In genomic region chr7:143461294-143461870, GRCm38 (mm10) we compare ENCODE assay signal across 8 mouse cellular contexts. TPM values are rescaled to one million over a fixed set of nuclear protein-coding genes. Genes with fewer than 3 reads are reported as not detected.
DNase-seq lines count a peak whose midpoint lies in the region; ATAC-seq and TF ChIP-seq lines count a peak whose summit lies in the region.

No protein-coding gene starts in this region.

- TF ChIP-seq EP300 in heart, adult 2 months (IDR thresholded peaks at IDR 0.05; ENCODE audit: insufficient read depth, low read depth, low read length), result no peak

- H3K4me1 ChIP-seq in heart, adult 2 months (ENCODE audit: control insufficient read depth, insufficient read depth, low read length), result no peaks in the 10 kb centered on the region; the same call in 1 of the 2 replicates
- H3K4me1 ChIP-seq in E14TG2a.4 (replicated peaks; ENCODE audit: low read depth, low read length), result peaks cover 53% of the 10 kb centered on the region
- peaks cover 51% of the 10 kb centered on the region for H3K4me1 ChIP-seq in heart, embryonic 15.5 days (replicated peaks)
- peaks cover 48% of the 10 kb centered on the region for H3K4me1 ChIP-seq in liver, embryonic 15.5 days (replicated peaks)

- peaks cover 3% of the 10 kb centered on the region; the same call in 1 of the 2 replicates for H3K9me3 ChIP-seq in E14TG2a.4 (ENCODE audit: low read length)
- no peaks in the 10 kb centered on the region for H3K9me3 ChIP-seq in heart, embryonic 15.5 days (replicated peaks)
- peaks cover 17% of the 10 kb centered on the region; the same call in 1 of the 2 replicates for H3K9me3 ChIP-seq in liver, embryonic 15.5 days (replicated peaks)

- 0 out of 2 replicates have a peak, but pooled peaks cover 2% of the 10 kb centered on the region for H3K27me3 ChIP-seq in heart, adult 2 months (ENCODE audit: control insufficient read depth, insufficient read depth, low read length)
- H3K27me3 ChIP-seq in E14TG2a.4 (ENCODE audit: insufficient read depth, low read length), result peaks cover 94% of the 10 kb centered on the region
- H3K27me3 ChIP-seq in heart, embryonic 15.5 days, result no peaks in the 10 kb centered on the region
- H3K27me3 ChIP-seq in liver, embryonic 15.5 days, result peaks cover 91% of the 10 kb centered on the region

- no peak for TF ChIP-seq CTCF in heart, adult 2 months (IDR thresholded peaks at IDR 0.05)
- TF ChIP-seq CTCF in E14TG2a.4 (conservative IDR thresholded peaks at IDR 0.05; ENCODE audit: low read length), result no peak

- H3K4me2 ChIP-seq in heart, embryonic 15.5 days, result peak overlapping the region; percentile 87
- peak overlapping the region; percentile 68 for H3K4me2 ChIP-seq in liver, embryonic 15.5 days

- TF ChIP-seq POLR2A in heart, adult 2 months (IDR thresholded peaks at IDR 0.05; ENCODE audit: insufficient read depth, low read depth, low read length), result no peak

- H3K4me3 ChIP-seq in heart, adult 2 months, result peak overlapping the region; percentile 28; the same call in 1 of the 2 replicates
- H3K4me3 ChIP-seq in E14TG2a.4 (replicated peaks; ENCODE audit: low read length), result peak overlapping the region; percentile 52
- peak overlapping the region; percentile 62 for H3K4me3 ChIP-seq in heart, embryonic 15.5 days
- peak overlapping the region; percentile 50 for H3K4me3 ChIP-seq in liver, embryonic 15.5 days (replicated peaks)

- peak overlapping the region; percentile 2; the same call in 1 of the 2 replicates for H3K27ac ChIP-seq in heart, adult 2 months
- peak overlapping the region; percentile 64; the same call in 1 of the 2 replicates for H3K27ac ChIP-seq in heart, embryonic 15.5 days
- no peak overlapping the region for H3K27ac ChIP-seq in liver, embryonic 15.5 days (replicated peaks)

- DNase-seq in heart, adult 2 months, result no peak
- no peak for DNase-seq in heart, postnatal 14 days
- no peak for DNase-seq in frontal cortex, adult 2 months (ENCODE audit: extremely low spot score in 1 of 2, low spot score in 1 of 2)
- no peak for DNase-seq in adrenal gland, adult 8-10 months
- DNase-seq in urinary bladder, postnatal 10 days (ENCODE audit: low spot score), result no peak

- peak overlapping the region; percentile 59 for H3K9ac ChIP-seq in heart, adult 2 months (ENCODE audit: low read depth, low read length)
- 0 out of 2 replicates have a peak overlapping the region, but pooled peaks have one; percentile 45 for H3K9ac ChIP-seq in heart, embryonic 15.5 days
- H3K9ac ChIP-seq in liver, embryonic 15.5 days, result no peak overlapping the region

- H3K36me3 ChIP-seq in heart, adult 2 months (ENCODE audit: control insufficient read depth, insufficient read depth, low read length), result no peaks in the 10 kb centered on the region
- no peaks in the 10 kb centered on the region for H3K36me3 ChIP-seq in E14TG2a.4 (ENCODE audit: insufficient read depth, low read length)
- H3K36me3 ChIP-seq in heart, embryonic 15.5 days, result no peaks in the 10 kb centered on the region
- no peaks in the 10 kb centered on the region for H3K36me3 ChIP-seq in liver, embryonic 15.5 days (replicated peaks)

- H3K79me2 ChIP-seq in heart, adult 2 months (replicated peaks; ENCODE audit: control insufficient read depth, insufficient read depth, low read length), result no peaks in the 10 kb centered on the region

- WGBS in heart, adult 2 months, result 36% methylated on average over 15 of the region's 32 CpGs
- 32% methylated on average over 20 of the region's 32 CpGs for WGBS in heart, embryonic 15.5 days
- WGBS in liver, embryonic 15.5 days (ENCODE audit: insufficient replicate concordance), result 36% methylated on average over 15 of the region's 32 CpGs

- peak; percentile 23 for ATAC-seq in heart, embryonic 15.5 days (replicated peaks; ENCODE audit: insufficient number of reproducible peaks, insufficient read depth, low FRiP score, low read depth)
- ATAC-seq in liver, embryonic 15.5 days (ENCODE audit: insufficient read depth), result peak; percentile 17; the same call in 1 of the 2 replicates

- intact Hi-C loops in heart, adult 2 months (cut with DNase I), result loop anchor here (2.0 to 10.0 kb wide), 3 partner anchors 53 to 567 kb away; no protein-coding TSS in a partner anchor
- intact Hi-C loops in heart, postnatal 14 days (cut with DNase I), result loop anchor here (5.0 kb wide), 2 partner anchors 169 to 249 kb away; no protein-coding TSS in a partner anchor

RNA-seq across cellular contexts. Expression of gene Cdkn1c, which starts 0.5 kb away (rescaled TPM):
- 10 to 100 TPM; 33.9 to 42.4 TPM for total RNA-seq in heart, adult 2 months (2021)
- polyA plus RNA-seq in heart, adult 2 months (2012; rRNA removed), result 12.3 and 15.7 TPM in 2 replicates
- 10 to 100 TPM; 37.3 to 52.0 TPM for total RNA-seq in heart, postnatal 14 days (2021)
- 369 and 534 TPM in 2 replicates for polyA plus RNA-seq in heart, embryonic 15.5 days (2015; fragmentation: Nextera tagmentation; extraction: Ambion mirVana)
- 182 and 216 TPM in 2 replicates for polyA plus RNA-seq in liver, embryonic 15.5 days (2015; fragmentation: Nextera tagmentation; extraction: Ambion mirVana)
- polyA plus RNA-seq in frontal cortex, adult 2 months (2012; rRNA removed), result 9.1 and 10.3 TPM in 2 replicates
- total RNA-seq in adrenal gland, adult 8-10 months (2022), result 1,000 to 10,000 TPM in 1 of 4 experiments, 100 to 1,000 TPM in 3; 211 to 1,262 (median 590) TPM

RNA-seq across cellular contexts. Expression of gene Slc22a18, which starts 12.2 kb away (rescaled TPM):
- under 1 TPM; 0.36 to 0.42 TPM for total RNA-seq in heart, adult 2 months (2021)
- 2.3 and 2.5 TPM in 2 replicates for polyA plus RNA-seq in heart, adult 2 months (2012; rRNA removed)
- total RNA-seq in heart, postnatal 14 days (2021), result under 1 TPM; 0.15 to 0.69 TPM
- polyA plus RNA-seq in heart, embryonic 15.5 days (2015; fragmentation: Nextera tagmentation; extraction: Ambion mirVana), result 0.82 and 1.7 TPM in 2 replicates
- 12.9 and 16.3 TPM in 2 replicates for polyA plus RNA-seq in liver, embryonic 15.5 days (2015; fragmentation: Nextera tagmentation; extraction: Ambion mirVana)
- polyA plus RNA-seq in frontal cortex, adult 2 months (2012; rRNA removed), result 0.74 and 1.1 TPM in 2 replicates
- total RNA-seq in adrenal gland, adult 8-10 months (2022), result 1 to 10 TPM; 2.7 to 5.5 (median 3.6) TPM

RNA-seq across cellular contexts. Expression of gene Phlda2, which starts 41.6 kb away (rescaled TPM):
- not detected for total RNA-seq in heart, adult 2 months (2021)
- not detected in 2 replicates for polyA plus RNA-seq in heart, adult 2 months (2012; rRNA removed)
- not detected for total RNA-seq in heart, postnatal 14 days (2021)
- 0.45 and 0.82 TPM in 2 replicates for polyA plus RNA-seq in heart, embryonic 15.5 days (2015; fragmentation: Nextera tagmentation; extraction: Ambion mirVana)
- polyA plus RNA-seq in liver, embryonic 15.5 days (2015; fragmentation: Nextera tagmentation; extraction: Ambion mirVana), result 22.6 and 27.0 TPM in 2 replicates
- 0.86 and 1.3 TPM in 2 replicates for polyA plus RNA-seq in frontal cortex, adult 2 months (2012; rRNA removed)
- total RNA-seq in adrenal gland, adult 8-10 months (2022), result 1 to 10 TPM in 2 of 4 experiments, under 1 TPM in 2; 0.49 to 5.2 (median 2.2) TPM

Comparison
In these comparisons a context has a peak if more than half of its experiments do, and no peak if none do; other contexts are left out.
1. RNA of gene Cdkn1c, which starts 0.5 kb away (polyA plus RNA-seq): 369 to 534 TPM in heart, embryonic 15.5 days and 182 to 216 TPM in liver, embryonic 15.5 days; 12.3 to 15.7 TPM in heart, adult 2 months and 9.1 to 10.3 TPM in frontal cortex, adult 2 months; every median in the first group is over 10 times any median in the second.
2. RNA of gene Phlda2, which starts 41.6 kb away (polyA plus RNA-seq): 22.6 to 27.0 TPM in liver, embryonic 15.5 days; 0.86 to 1.3 TPM in frontal cortex, adult 2 months, 0.45 to 0.82 TPM in heart, embryonic 15.5 days and not detected in heart, adult 2 months; every median in the first group is over 10 times any median in the second.
3. Peak in every context shown above with its lines, with median percentiles within 50 percentile points of each other: H3K4me3 ChIP-seq.